Mouse (Mus musculus): ENCODE measurements around the gene Man2a2. TPM values are rescaled to one million over a fixed set of nuclear protein-coding genes. Genes with fewer than 3 reads are reported as not detected.

Man2a2 gene
- polyA plus RNA-seq, 1 experiment from 2014 or later = 2.1 TPM

DNA sequence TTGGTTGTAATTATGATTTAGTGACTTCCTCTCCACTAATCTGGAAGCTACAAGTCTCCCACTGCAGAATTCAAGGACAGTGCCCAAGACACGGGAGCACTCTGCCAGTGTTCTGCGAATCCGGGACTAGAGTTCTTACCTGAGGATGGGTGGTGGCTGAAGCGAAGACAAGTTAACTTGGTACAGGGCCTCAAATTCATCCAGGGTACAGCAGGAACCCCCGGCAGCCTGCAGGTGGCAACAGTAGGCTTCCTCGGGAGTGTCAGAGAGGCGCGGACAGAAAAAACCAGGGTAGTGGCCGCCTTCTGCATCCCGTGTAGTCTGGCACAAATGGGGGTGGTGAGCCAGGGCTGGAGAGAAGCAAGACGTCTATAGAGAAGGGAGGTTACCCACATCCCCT, 30.4 kb downstream of the Man2a2 start, which contains the start of gene Unc45a:
Gene Unc45a, minus strand, starts transcription at position 213 of the 400 bp plus-strand sequence.
- DNase-seq (peak; percentile 82), ATAC-seq (peak; percentile 46)
- H3K4me3 ChIP-seq (ENCODE audit: low read depth, low read length) = peak within 1 kb of the TSS; percentile 67
- peaks cover 27% of the 10 kb centered on the region for H3K4me1 ChIP-seq (ENCODE audit: insufficient read depth)
- H3K36me3 ChIP-seq (replicated peaks; ENCODE audit: insufficient read depth, low read length) = peaks cover 10% of the 10 kb centered on the region
- H3K4me2 ChIP-seq (ENCODE audit: low read depth, low read length) = peak within 1 kb of the TSS; percentile 76
- 2% methylated on average over 11 of the region's 11 CpGs for WGBS (ENCODE audit: insufficient replicate concordance)
- H3K9ac ChIP-seq (replicated peaks) = peak within 1 kb of the TSS; percentile 67
- no peaks in the 10 kb centered on the region for H3K27me3 ChIP-seq (ENCODE audit: insufficient read depth, low read length)
- H3K9me3 ChIP-seq (ENCODE audit: low read length) = no peaks in the 10 kb centered on the region
- TF ChIP-seq CTCF (IDR thresholded peaks at IDR 0.05; ENCODE audit: low read depth) (peak; percentile 86), EP300 (IDR thresholded peaks at IDR 0.05; ENCODE audit: low read depth) (no peak)
- peak within 1 kb of the TSS; percentile 80 for H3K27ac ChIP-seq (ENCODE audit: low read depth)

DNA sequence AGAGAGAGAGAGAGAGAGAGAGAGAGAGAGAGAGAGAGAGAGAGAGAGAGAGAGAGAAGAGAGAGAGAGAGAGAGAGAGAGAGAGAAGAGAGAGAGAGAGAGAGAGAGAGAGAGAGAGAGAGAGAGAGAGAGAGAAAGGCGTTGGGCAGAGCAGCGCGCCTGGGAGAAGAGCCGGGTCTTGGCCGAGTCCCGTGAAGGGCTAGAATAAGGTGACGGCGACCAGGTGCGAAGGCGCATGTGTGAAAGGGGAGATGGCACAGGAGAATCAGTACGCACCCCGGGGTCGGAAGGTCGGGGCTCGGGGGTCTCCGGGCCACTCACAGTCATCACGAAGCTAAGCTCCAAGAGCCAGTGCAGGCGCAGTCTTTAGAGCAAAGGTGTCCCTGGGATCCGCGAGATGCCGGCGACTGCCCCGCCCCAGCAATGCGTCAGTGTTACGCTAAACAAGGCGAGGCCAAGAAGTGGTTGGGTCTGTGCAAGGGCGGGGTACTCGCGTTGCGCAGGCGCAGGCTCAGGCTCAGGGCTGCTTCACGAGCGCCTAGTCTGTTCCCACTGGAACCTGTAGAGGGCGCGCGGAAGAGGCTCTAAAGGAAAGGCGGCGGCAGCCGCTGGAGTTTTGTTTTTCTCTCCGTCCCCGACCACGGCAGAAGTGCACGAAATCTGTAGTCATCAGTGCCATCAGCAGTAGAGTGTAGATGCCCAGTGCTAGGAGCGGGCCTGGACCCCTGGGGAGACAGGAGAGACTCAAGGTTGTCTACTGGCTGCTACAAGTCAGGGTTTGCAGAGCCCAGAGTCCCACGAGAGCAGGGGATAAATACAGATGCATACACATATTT, 31.2 kb downstream of the Man2a2 start:
- ATAC-seq (peak; percentile 97), DNase-seq (peak; percentile 99)
- peak; percentile 94 for TF ChIP-seq CTCF (IDR thresholded peaks at IDR 0.05; ENCODE audit: low read depth)
- no peak for TF ChIP-seq EP300 (IDR thresholded peaks at IDR 0.05; ENCODE audit: low read depth)
- Histone ChIP-seq H3K4me1 (ENCODE audit: insufficient read depth) (peaks cover 27% of the 10 kb centered on the region), H3K27ac (ENCODE audit: low read depth) (peak overlapping the region; percentile 80), H3K4me2 (ENCODE audit: low read depth, low read length) (peak overlapping the region; percentile 76), H3K4me3 (ENCODE audit: low read depth, low read length) (peak overlapping the region; percentile 67), H3K36me3 (replicated peaks; ENCODE audit: insufficient read depth, low read length) (peaks cover 14% of the 10 kb centered on the region), H3K9ac (replicated peaks) (peak overlapping the region; percentile 67), H3K9me3 (ENCODE audit: low read length) (no peaks in the 10 kb centered on the region), H3K27me3 (ENCODE audit: insufficient read depth, low read length) (no peaks in the 10 kb centered on the region)
- under 1% methylated on average over 45 of the region's 45 CpGs for WGBS (ENCODE audit: insufficient replicate concordance)

DNA sequence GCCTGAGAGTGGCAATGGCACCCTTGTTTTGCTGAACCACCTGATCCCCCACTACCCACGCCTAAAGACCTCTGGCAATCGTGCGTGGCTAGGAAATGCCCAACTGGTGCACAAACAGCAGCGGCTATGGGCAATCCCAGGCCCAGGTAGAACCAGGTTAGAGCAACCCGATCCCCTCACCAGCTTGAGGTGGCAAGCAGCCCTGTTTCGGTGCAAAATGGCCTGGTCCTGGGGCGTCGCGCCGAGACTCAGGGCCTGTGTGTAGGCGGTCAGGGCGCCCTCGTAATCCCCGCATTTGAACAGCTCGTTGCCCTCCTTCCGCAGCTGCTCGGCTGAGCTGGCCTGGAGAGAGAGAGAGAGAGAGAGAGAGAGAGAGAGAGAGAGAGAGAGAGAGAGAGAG, 31.8 kb downstream of the Man2a2 start:
- ATAC-seq (no peak), DNase-seq (peak; percentile 40)
- Histone ChIP-seq H3K9ac (replicated peaks) (peak overlapping the region; percentile 64), H3K4me1 (ENCODE audit: insufficient read depth) (peaks cover 27% of the 10 kb centered on the region), H3K36me3 (replicated peaks; ENCODE audit: insufficient read depth, low read length) (peaks cover 20% of the 10 kb centered on the region), H3K27ac (ENCODE audit: low read depth) (no peak overlapping the region), H3K27me3 (ENCODE audit: insufficient read depth, low read length) (no peaks in the 10 kb centered on the region), H3K4me2 (ENCODE audit: low read depth, low read length) (peak overlapping the region; percentile 76), H3K9me3 (ENCODE audit: low read length) (no peaks in the 10 kb centered on the region), H3K4me3 (ENCODE audit: low read depth, low read length) (peak overlapping the region; percentile 67)
- TF ChIP-seq EP300 (IDR thresholded peaks at IDR 0.05; ENCODE audit: low read depth) (no peak), CTCF (IDR thresholded peaks at IDR 0.05; ENCODE audit: low read depth) (no peak)
- 12% methylated on average over 17 of the region's 17 CpGs for WGBS (ENCODE audit: insufficient replicate concordance)

DNA sequence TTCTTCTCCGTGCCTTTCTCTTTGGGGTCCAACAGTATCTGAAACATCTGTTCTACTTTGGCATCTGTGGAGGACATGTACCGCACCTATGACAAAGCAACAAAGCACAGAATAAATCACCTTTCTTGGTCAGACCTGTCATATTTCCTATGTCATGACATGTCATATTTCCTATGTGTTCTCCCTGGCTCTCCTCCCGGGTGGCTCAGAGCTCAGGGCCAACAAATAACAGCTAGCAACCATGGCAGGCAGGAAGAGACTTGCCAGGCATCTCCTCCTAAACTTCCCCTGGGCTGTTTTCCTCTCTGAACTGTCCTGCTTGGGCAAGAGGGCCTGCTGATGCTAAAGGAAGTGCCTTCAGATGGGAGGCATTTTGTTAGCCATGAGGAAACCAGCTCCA, 34.2 kb downstream of the Man2a2 start:
- Histone ChIP-seq H3K4me1 (ENCODE audit: insufficient read depth) (peaks cover 14% of the 10 kb centered on the region), H3K9ac (replicated peaks) (no peak overlapping the region), H3K27me3 (ENCODE audit: insufficient read depth, low read length) (no peaks in the 10 kb centered on the region), H3K27ac (ENCODE audit: low read depth) (no peak overlapping the region), H3K4me3 (ENCODE audit: low read depth, low read length) (no peak overlapping the region), H3K9me3 (ENCODE audit: low read length) (no peaks in the 10 kb centered on the region), H3K4me2 (ENCODE audit: low read depth, low read length) (no peak overlapping the region), H3K36me3 (replicated peaks; ENCODE audit: insufficient read depth, low read length) (peaks cover 38% of the 10 kb centered on the region)
- 85% methylated on average over 3 of the region's 3 CpGs for WGBS (ENCODE audit: insufficient replicate concordance)
- TF ChIP-seq CTCF (IDR thresholded peaks at IDR 0.05; ENCODE audit: low read depth) (no peak), EP300 (IDR thresholded peaks at IDR 0.05; ENCODE audit: low read depth) (no peak)
- ATAC-seq (no peak), DNase-seq (no peak)

DNA sequence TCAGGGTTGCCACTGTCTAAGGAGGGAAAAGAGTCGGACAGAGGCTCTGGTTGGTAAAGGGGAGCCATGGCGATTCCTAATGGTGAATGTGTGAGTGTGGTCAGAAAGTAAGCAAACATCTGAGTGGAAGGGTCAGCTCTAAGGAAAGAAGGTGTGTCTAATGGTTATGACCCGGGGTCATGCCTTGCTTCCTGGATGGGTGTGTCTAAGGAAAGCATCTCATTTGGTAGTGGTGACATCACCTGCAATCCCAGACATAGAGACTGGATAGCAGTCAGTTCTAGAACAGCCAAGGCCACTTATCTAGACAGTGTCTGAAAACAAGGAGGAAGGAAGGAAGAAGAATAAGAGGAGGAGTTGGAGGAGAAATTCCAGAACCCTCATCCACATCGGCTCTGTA, 36.3 kb downstream of the Man2a2 start:
- Histone ChIP-seq H3K4me3 (ENCODE audit: low read depth, low read length) (no peak overlapping the region), H3K4me1 (ENCODE audit: insufficient read depth) (peaks cover 8% of the 10 kb centered on the region; the same call in 1 of the 2 replicates), H3K36me3 (replicated peaks; ENCODE audit: insufficient read depth, low read length) (peaks cover 57% of the 10 kb centered on the region), H3K4me2 (ENCODE audit: low read depth, low read length) (no peak overlapping the region), H3K27me3 (ENCODE audit: insufficient read depth, low read length) (no peaks in the 10 kb centered on the region), H3K9ac (replicated peaks) (no peak overlapping the region), H3K9me3 (ENCODE audit: low read length) (no peaks in the 10 kb centered on the region), H3K27ac (ENCODE audit: low read depth) (no peak overlapping the region)
- DNase-seq = no peak
- no peak for ATAC-seq
- 84% methylated on average over 4 of the region's 4 CpGs for WGBS (ENCODE audit: insufficient replicate concordance)
- TF ChIP-seq EP300 (IDR thresholded peaks at IDR 0.05; ENCODE audit: low read depth) (no peak), CTCF (IDR thresholded peaks at IDR 0.05; ENCODE audit: low read depth) (no peak)

DNA sequence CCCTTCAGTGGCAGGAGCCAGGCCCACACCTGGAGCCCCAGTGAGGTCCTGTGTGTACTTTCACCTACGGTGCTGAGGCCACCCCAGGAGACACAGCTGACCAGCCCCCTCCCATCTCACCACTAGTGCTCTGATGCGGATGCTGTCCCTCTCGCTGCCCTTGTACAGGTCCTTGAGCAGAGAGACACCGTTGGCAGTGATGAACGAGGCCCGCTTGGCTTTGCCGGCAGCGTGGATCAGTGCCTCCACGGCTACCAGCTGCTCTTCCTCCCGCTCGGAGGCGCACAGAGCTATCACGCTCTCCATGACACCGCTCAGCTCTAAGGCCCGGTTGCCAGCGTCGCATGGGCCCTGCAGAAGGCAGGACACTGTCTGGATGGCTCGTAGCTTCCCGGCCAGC, 39.7 kb downstream of the Man2a2 start:
- no peaks in the 10 kb centered on the region for H3K27me3 ChIP-seq (ENCODE audit: insufficient read depth, low read length)
- H3K36me3 ChIP-seq (replicated peaks; ENCODE audit: insufficient read depth, low read length) = peaks cover 63% of the 10 kb centered on the region
- no peak overlapping the region for H3K4me2 ChIP-seq (ENCODE audit: low read depth, low read length)
- ATAC-seq (no peak), DNase-seq (no peak)
- WGBS (ENCODE audit: insufficient replicate concordance) = 90% methylated on average over 19 of the region's 19 CpGs
- H3K4me3 ChIP-seq (ENCODE audit: low read depth, low read length) = no peak overlapping the region
- no peaks in the 10 kb centered on the region for H3K4me1 ChIP-seq (ENCODE audit: insufficient read depth)
- H3K9ac ChIP-seq (replicated peaks) = no peak overlapping the region
- TF ChIP-seq CTCF (IDR thresholded peaks at IDR 0.05; ENCODE audit: low read depth) (no peak), EP300 (IDR thresholded peaks at IDR 0.05; ENCODE audit: low read depth) (no peak)
- H3K27ac ChIP-seq (ENCODE audit: low read depth) = no peak overlapping the region
- H3K9me3 ChIP-seq (ENCODE audit: low read length) = no peaks in the 10 kb centered on the region

All from liver, postnatal 0 days (tissue).